Mouse (Mus musculus): ENCODE data around the gene Plekha6. TPM values are rescaled to one million over a fixed set of nuclear protein-coding genes. Genes with fewer than 3 reads are reported as not detected.

The Plekha6 gene
- total RNA-seq, 2 experiments from 2014 or later = 66.5 to 87.4 TPM

GRCm38 (mm10) chr1:133134881-133135280, 29.1 kb upstream of the Plekha6 start:
- DNase-seq (ENCODE audit: low spot score in 2 of 2) = no peak
- intact Hi-C loops (cut with DNase I) = loop anchor here (10.0 kb wide), 1 partner anchor 480 kb away; the partner anchor contains the start of gene Snrpe

GRCm38 (mm10) chr1:133135808-133136207, 28.2 kb upstream of the Plekha6 start:
- DNase-seq (ENCODE audit: low spot score in 2 of 2) = no peak
- intact Hi-C loops (cut with DNase I) = loop anchor here (10.0 kb wide), 1 partner anchor 479 kb away; the partner anchor contains the start of gene Snrpe

- no peak for DNase-seq (ENCODE audit: low spot score in 2 of 2)
- intact Hi-C loops (cut with DNase I) = loop anchor here (10.0 kb wide), 1 partner anchor 476 kb away; the partner anchor contains the start of gene Snrpe
Measured at GRCm38 (mm10) chr1:133138401-133138800, 25.6 kb upstream of the Plekha6 start.

- intact Hi-C loops (cut with DNase I) = loop anchor here (2.0 kb wide), 1 partner anchor 30 kb away; no protein-coding TSS in a partner anchor
- peak in 1 of 2 experiments; percentile 36 for DNase-seq (ENCODE audit: low spot score in 2 of 2)
Measured at GRCm38 (mm10) chr1:133146014-133147009, 17.7 kb upstream of the Plekha6 start.

- intact Hi-C loops (cut with DNase I) = loop anchor here (2.0 kb wide), 1 partner anchor 29 kb away; no protein-coding TSS in a partner anchor
Measured at GRCm38 (mm10) chr1:133147324-133147723, 16.7 kb upstream of the Plekha6 start.

GRCm38 (mm10) chr1:133148122-133148521, 15.9 kb upstream of the Plekha6 start:
- DNase-seq (ENCODE audit: low spot score in 2 of 2) = no peak
- intact Hi-C loops (cut with DNase I) = no loop called here

More at GRCm38 (mm10) chr1:133147324-133147723, 16.7 kb upstream of the Plekha6 start:
- DNase-seq (ENCODE audit: low spot score in 2 of 2) = no peak

GRCm38 (mm10) chr1:133150556-133150955, 13.5 kb upstream of the Plekha6 start:
- no peak for DNase-seq (ENCODE audit: low spot score in 2 of 2)
- intact Hi-C loops (cut with DNase I) = no loop called here

- intact Hi-C loops (cut with DNase I) = loop anchor here (2.0 kb wide), 1 partner anchor 23 kb away; no protein-coding TSS in a partner anchor
- DNase-seq (ENCODE audit: low spot score in 2 of 2) = no peak
Measured at GRCm38 (mm10) chr1:133152213-133152612, 11.8 kb upstream of the Plekha6 start.

- DNase-seq (ENCODE audit: low spot score in 2 of 2) = no peak
- intact Hi-C loops (cut with DNase I) = no loop called here
Measured at GRCm38 (mm10) chr1:133155270-133155669, 8.7 kb upstream of the Plekha6 start.

- intact Hi-C loops (cut with DNase I) = no loop called here
- peak; percentile 61 to 66 for DNase-seq (ENCODE audit: low spot score in 2 of 2)
Measured at GRCm38 (mm10) chr1:133159128-133159564, 4.9 kb upstream of the Plekha6 start.

- no peak for DNase-seq (ENCODE audit: low spot score in 2 of 2)
- intact Hi-C loops (cut with DNase I) = no loop called here
Measured at GRCm38 (mm10) chr1:133161559-133161958, 2.5 kb upstream of the Plekha6 start.

GRCm38 (mm10) chr1:133162046-133162445, 2.0 kb upstream of the Plekha6 start:
- intact Hi-C loops (cut with DNase I) = no loop called here
- no peak for DNase-seq (ENCODE audit: low spot score in 2 of 2)

- intact Hi-C loops (cut with DNase I) = no loop called here
- no peak for DNase-seq (ENCODE audit: low spot score in 2 of 2)
Measured at GRCm38 (mm10) chr1:133162981-133163380, 1.0 kb upstream of the Plekha6 start.

- no peak for DNase-seq (ENCODE audit: low spot score in 2 of 2)
- intact Hi-C loops (cut with DNase I) = no loop called here
Measured at GRCm38 (mm10) chr1:133164591-133165011, 591 bp downstream of the Plekha6 start.

- intact Hi-C loops (cut with DNase I) = no loop called here
- no peak for DNase-seq (ENCODE audit: low spot score in 2 of 2)
Measured at GRCm38 (mm10) chr1:133165111-133165510, 1.1 kb downstream of the Plekha6 start.

GRCm38 (mm10) chr1:133168318-133169060, 4.5 kb downstream of the Plekha6 start:
- no peak for DNase-seq (ENCODE audit: low spot score in 2 of 2)
- intact Hi-C loops (cut with DNase I) = no loop called here

- intact Hi-C loops (cut with DNase I) = loop anchor here (10.0 kb wide), 1 partner anchor 425 kb away; no protein-coding TSS in a partner anchor
- DNase-seq (ENCODE audit: low spot score in 2 of 2) = no peak
Measured at GRCm38 (mm10) chr1:133170196-133170595, 6.2 kb downstream of the Plekha6 start.

- intact Hi-C loops (cut with DNase I) = loop anchor here (10.0 kb wide), 1 partner anchor 423 kb away; no protein-coding TSS in a partner anchor
- no peak for DNase-seq (ENCODE audit: low spot score in 2 of 2)
Measured at GRCm38 (mm10) chr1:133171357-133171756, 7.3 kb downstream of the Plekha6 start.

GRCm38 (mm10) chr1:133175150-133175549, 11.1 kb downstream of the Plekha6 start:
- intact Hi-C loops (cut with DNase I) = loop anchor here (2.0 to 10.0 kb wide), 2 partner anchors 22 to 420 kb away; no protein-coding TSS in a partner anchor
- DNase-seq (ENCODE audit: low spot score in 2 of 2) = no peak

Data from left cerebral cortex, postnatal 36 days (tissue).